Mouse (Mus musculus): ENCODE data around the gene P2ry13. TPM values are rescaled to one million over a fixed set of nuclear protein-coding genes. Genes with fewer than 3 reads are reported as not detected.

P2ry13 gene
- polyA plus RNA-seq, 1 experiment = 4.1 TPM

- DNase-seq = peak in 1 of 2 experiments; percentile 14
- no peaks in the 10 kb centered on the region for H3K27me3 ChIP-seq (ENCODE audit: control insufficient read depth, insufficient read depth, low read length)
- no peak overlapping the region for H3K27ac ChIP-seq (ENCODE audit: insufficient read depth, low read length)
- no peak overlapping the region for H3K4me3 ChIP-seq (replicated peaks; ENCODE audit: insufficient read depth, low read depth, low read length)
- WGBS = 71% methylated on average over 8 of the region's 8 CpGs
- H3K4me1 ChIP-seq (ENCODE audit: control insufficient read depth, insufficient read depth, low read length) = peaks cover 4% of the 10 kb centered on the region; the same call in 1 of the 2 replicates
- TF ChIP-seq CTCF (IDR thresholded peaks at IDR 0.05; ENCODE audit: borderline replicate concordance, insufficient read depth, low read depth, low read length) = no peak
- TF ChIP-seq POLR2A (IDR thresholded peaks at IDR 0.05; ENCODE audit: borderline replicate concordance, insufficient read depth, low read length) = no peak
Observed at GRCm38 (mm10) chr3:59210089-59210488, 593 bp downstream of the P2ry13 start.

- Histone ChIP-seq H3K27ac (ENCODE audit: insufficient read depth, low read length) (peak overlapping the region; percentile 38), H3K4me1 (ENCODE audit: control insufficient read depth, insufficient read depth, low read length) (peaks cover 4% of the 10 kb centered on the region; the same call in 1 of the 2 replicates), H3K4me3 (replicated peaks; ENCODE audit: insufficient read depth, low read depth, low read length) (no peak overlapping the region), H3K27me3 (ENCODE audit: control insufficient read depth, insufficient read depth, low read length) (no peaks in the 10 kb centered on the region)
- WGBS = 51% methylated on average over 4 of the region's 4 CpGs
- DNase-seq = peak; percentile 54 to 68
- TF ChIP-seq CTCF (IDR thresholded peaks at IDR 0.05; ENCODE audit: borderline replicate concordance, insufficient read depth, low read depth, low read length) (peak; percentile 48), POLR2A (IDR thresholded peaks at IDR 0.05; ENCODE audit: borderline replicate concordance, insufficient read depth, low read length) (no peak)
Observed at GRCm38 (mm10) chr3:59208650-59209548, 1.8 kb downstream of the P2ry13 start.

GRCm38 (mm10) chr3:59205941-59206340 is 4.7 kb downstream of the P2ry13 start:
- TF ChIP-seq POLR2A (IDR thresholded peaks at IDR 0.05; ENCODE audit: borderline replicate concordance, insufficient read depth, low read length) (no peak), CTCF (IDR thresholded peaks at IDR 0.05; ENCODE audit: borderline replicate concordance, insufficient read depth, low read depth, low read length) (no peak)
- DNase-seq = no peak
- no peaks in the 10 kb centered on the region for H3K27me3 ChIP-seq (ENCODE audit: control insufficient read depth, insufficient read depth, low read length)
- no peak overlapping the region for H3K4me3 ChIP-seq (replicated peaks; ENCODE audit: insufficient read depth, low read depth, low read length)
- H3K4me1 ChIP-seq (ENCODE audit: control insufficient read depth, insufficient read depth, low read length) = peaks cover 4% of the 10 kb centered on the region; the same call in 1 of the 2 replicates
- H3K27ac ChIP-seq (ENCODE audit: insufficient read depth, low read length) = no peak overlapping the region
- 67% methylated on average over 4 of the region's 4 CpGs for WGBS

- 89% methylated on average over 11 of the region's 11 CpGs for WGBS
- Histone ChIP-seq H3K4me1 (ENCODE audit: control insufficient read depth, insufficient read depth, low read length) (peaks cover 4% of the 10 kb centered on the region; the same call in 1 of the 2 replicates), H3K27me3 (ENCODE audit: control insufficient read depth, insufficient read depth, low read length) (no peaks in the 10 kb centered on the region), H3K27ac (ENCODE audit: insufficient read depth, low read length) (no peak overlapping the region), H3K4me3 (replicated peaks; ENCODE audit: insufficient read depth, low read depth, low read length) (no peak overlapping the region)
- TF ChIP-seq CTCF (IDR thresholded peaks at IDR 0.05; ENCODE audit: borderline replicate concordance, insufficient read depth, low read depth, low read length) (no peak), POLR2A (IDR thresholded peaks at IDR 0.05; ENCODE audit: borderline replicate concordance, insufficient read depth, low read length) (no peak)
- DNase-seq = no peak
Observed at GRCm38 (mm10) chr3:59204719-59205503, 5.8 kb downstream of the P2ry13 start.

- H3K4me3 ChIP-seq (replicated peaks; ENCODE audit: insufficient read depth, low read depth, low read length) = no peak overlapping the region
- WGBS = 84% methylated on average over 8 of the region's 8 CpGs
Observed at GRCm38 (mm10) chr3:59203802-59204520, 6.7 kb downstream of the P2ry13 start.

GRCm38 (mm10) chr3:59197329-59197948 is 13.2 kb downstream of the P2ry13 start:
- Histone ChIP-seq H3K27ac (ENCODE audit: insufficient read depth, low read length) (no peak overlapping the region), H3K4me1 (ENCODE audit: control insufficient read depth, insufficient read depth, low read length) (peaks cover 5% of the 10 kb centered on the region), H3K4me3 (replicated peaks; ENCODE audit: insufficient read depth, low read depth, low read length) (no peak overlapping the region), H3K27me3 (ENCODE audit: control insufficient read depth, insufficient read depth, low read length) (no peaks in the 10 kb centered on the region)
- TF ChIP-seq POLR2A (IDR thresholded peaks at IDR 0.05; ENCODE audit: borderline replicate concordance, insufficient read depth, low read length) (no peak), CTCF (IDR thresholded peaks at IDR 0.05; ENCODE audit: borderline replicate concordance, insufficient read depth, low read depth, low read length) (no peak)
- WGBS = 31% methylated on average over 4 of the region's 4 CpGs
- DNase-seq = peak in 1 of 2 experiments; percentile 36

More at GRCm38 (mm10) chr3:59203802-59204520, 6.7 kb downstream of the P2ry13 start:
- DNase-seq = no peak
- no peak for TF ChIP-seq CTCF (IDR thresholded peaks at IDR 0.05; ENCODE audit: borderline replicate concordance, insufficient read depth, low read depth, low read length)
- no peak for TF ChIP-seq POLR2A (IDR thresholded peaks at IDR 0.05; ENCODE audit: borderline replicate concordance, insufficient read depth, low read length)
- Histone ChIP-seq H3K27me3 (ENCODE audit: control insufficient read depth, insufficient read depth, low read length) (no peaks in the 10 kb centered on the region), H3K4me1 (ENCODE audit: control insufficient read depth, insufficient read depth, low read length) (peaks cover 4% of the 10 kb centered on the region; the same call in 1 of the 2 replicates), H3K27ac (ENCODE audit: insufficient read depth, low read length) (no peak overlapping the region)

- DNase-seq = no peak
- Histone ChIP-seq H3K27me3 (ENCODE audit: control insufficient read depth, insufficient read depth, low read length) (no peaks in the 10 kb centered on the region), H3K4me1 (ENCODE audit: control insufficient read depth, insufficient read depth, low read length) (peaks cover 5% of the 10 kb centered on the region), H3K4me3 (replicated peaks; ENCODE audit: insufficient read depth, low read depth, low read length) (no peak within 1 kb of the TSS), H3K27ac (ENCODE audit: insufficient read depth, low read length) (no peak within 1 kb of the TSS)
- TF ChIP-seq POLR2A (IDR thresholded peaks at IDR 0.05; ENCODE audit: borderline replicate concordance, insufficient read depth, low read length) = no peak
- 92% methylated on average over 7 of the region's 7 CpGs for WGBS
Observed at GRCm38 (mm10) chr3:59194938-59195337, 15.7 kb downstream of the P2ry13 start, which contains the start of gene Gpr87. Gpr87 (minus strand) TSS chr3:59195104.
